Mouse (Mus musculus): ENCODE measurements at regions not wholly inside any gene's neighbourhood (a gene's known extent, or its start where the extent isn't known, plus 50 kb on each side); places are given as distances from the start of the nearest gene placed in this dataset.
A peak's percentile ranks its signal among the peaks of the same experiment; 100 is the strongest.
"Not testable (repeated sequence)": the region's sequence is repeated elsewhere in the genome, so short reads cannot be mapped to it uniquely, and the experiment has no call there.

DNA sequence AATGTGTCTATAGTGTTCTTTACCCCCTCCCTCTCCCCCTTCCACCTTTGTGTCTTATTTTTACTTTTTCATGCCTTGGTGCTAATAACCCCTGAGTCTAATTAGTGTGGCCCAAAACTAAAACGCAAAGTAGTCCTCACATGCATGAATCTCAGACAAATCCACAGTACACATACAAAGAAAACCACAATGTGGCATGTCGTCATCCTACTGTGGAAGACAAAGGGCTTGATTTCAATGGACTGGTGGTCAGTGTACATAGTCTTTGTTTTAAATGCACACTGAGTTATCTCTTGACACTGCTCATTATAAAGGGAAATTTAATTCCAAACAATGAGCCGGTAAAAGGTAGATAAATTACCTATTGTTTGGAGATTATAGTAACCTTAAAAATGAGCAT lies 188.1 kb downstream of the Basp1 start:
- H3K9me3 ChIP-seq (replicated peaks; ENCODE audit: control insufficient read depth, insufficient read depth, low read length, poor library complexity, severe bottlenecking), result no peaks in the 10 kb centered on the region
- TF ChIP-seq EP300 (IDR thresholded peaks at IDR 0.05; ENCODE audit: insufficient read depth, low read depth, low read length), result no peak
- TF ChIP-seq POLR2A (IDR thresholded peaks at IDR 0.05; ENCODE audit: insufficient read depth, low read length), result no peak
- TF ChIP-seq CTCF (IDR thresholded peaks at IDR 0.05; ENCODE audit: low read depth, low read length), result no peak
- no peak overlapping the region for H3K9ac ChIP-seq (ENCODE audit: low read depth, poor library complexity, severe bottlenecking)
- no peak overlapping the region for H3K4me3 ChIP-seq (ENCODE audit: low read depth, low read length)
- H3K4me1 ChIP-seq (ENCODE audit: control insufficient read depth, insufficient read depth, low read length), result no peaks in the 10 kb centered on the region
- no peaks in the 10 kb centered on the region for H3K27me3 ChIP-seq (ENCODE audit: control insufficient read depth, insufficient read depth, low read length, poor library complexity, severe bottlenecking)
- H3K36me3 ChIP-seq (ENCODE audit: control insufficient read depth, insufficient read depth, low read length, poor library complexity, severe bottlenecking), result no peaks in the 10 kb centered on the region
- H3K27ac ChIP-seq (ENCODE audit: insufficient read depth, low read length), result no peak overlapping the region

DNA sequence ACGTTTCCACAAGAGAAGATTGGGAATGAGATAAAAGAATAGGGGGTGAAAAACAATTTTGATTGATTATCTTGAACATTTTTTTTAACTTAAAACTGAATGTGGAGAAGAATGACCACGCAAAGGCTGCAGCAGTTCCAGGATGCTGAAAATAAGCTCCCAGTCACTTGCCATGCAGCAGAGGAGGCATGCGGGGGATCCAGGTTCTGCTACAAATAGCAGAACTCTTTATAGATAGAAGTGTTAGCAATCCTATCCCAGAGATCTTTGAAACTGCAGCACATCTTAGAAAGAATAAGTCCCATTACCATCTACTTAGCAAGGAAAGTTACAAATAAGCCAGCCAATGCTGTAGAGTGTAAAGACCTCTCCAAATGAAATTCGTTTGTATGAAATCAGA lies 191.8 kb downstream of the Basp1 start:
- Histone ChIP-seq H3K36me3 (ENCODE audit: control insufficient read depth, insufficient read depth, low read length, poor library complexity, severe bottlenecking) (no peaks in the 10 kb centered on the region), H3K9ac (ENCODE audit: low read depth, poor library complexity, severe bottlenecking) (no peak overlapping the region), H3K4me3 (ENCODE audit: low read depth, low read length) (no peak overlapping the region), H3K27ac (ENCODE audit: insufficient read depth, low read length) (no peak overlapping the region), H3K9me3 (replicated peaks; ENCODE audit: control insufficient read depth, insufficient read depth, low read length, poor library complexity, severe bottlenecking) (no peaks in the 10 kb centered on the region), H3K27me3 (ENCODE audit: control insufficient read depth, insufficient read depth, low read length, poor library complexity, severe bottlenecking) (no peaks in the 10 kb centered on the region), H3K4me1 (ENCODE audit: control insufficient read depth, insufficient read depth, low read length) (no peaks in the 10 kb centered on the region)
- TF ChIP-seq POLR2A (IDR thresholded peaks at IDR 0.05; ENCODE audit: insufficient read depth, low read length), result no peak
- no peak for TF ChIP-seq CTCF (IDR thresholded peaks at IDR 0.05; ENCODE audit: low read depth, low read length)
- TF ChIP-seq EP300 (IDR thresholded peaks at IDR 0.05; ENCODE audit: insufficient read depth, low read depth, low read length), result no peak

DNA sequence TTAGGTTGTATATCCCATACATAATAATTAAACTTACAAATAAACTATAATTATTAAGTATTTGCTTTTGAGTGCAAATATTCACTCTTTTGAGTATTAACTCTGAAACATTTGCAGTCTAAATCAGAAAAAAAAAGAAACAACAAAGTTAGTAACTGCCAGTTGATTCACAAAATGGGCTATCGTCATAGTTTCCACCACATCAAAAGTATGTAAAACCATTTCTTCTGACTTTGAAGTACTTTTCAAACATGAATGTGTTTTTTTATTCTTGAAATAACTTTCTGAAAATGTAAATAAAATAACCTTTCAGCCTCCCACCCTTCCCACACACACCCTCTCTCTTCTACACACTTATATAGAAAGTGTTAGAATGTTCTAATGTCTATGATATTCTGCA lies 197.2 kb downstream of the Basp1 start:
- Histone ChIP-seq H3K27me3 (ENCODE audit: control insufficient read depth, insufficient read depth, low read length, poor library complexity, severe bottlenecking) (no peaks in the 10 kb centered on the region), H3K27ac (ENCODE audit: insufficient read depth, low read length) (no peak overlapping the region), H3K4me3 (ENCODE audit: low read depth, low read length) (no peak overlapping the region), H3K4me1 (ENCODE audit: control insufficient read depth, insufficient read depth, low read length) (no peaks in the 10 kb centered on the region), H3K9ac (ENCODE audit: low read depth, poor library complexity, severe bottlenecking) (no peak overlapping the region), H3K36me3 (ENCODE audit: control insufficient read depth, insufficient read depth, low read length, poor library complexity, severe bottlenecking) (no peaks in the 10 kb centered on the region), H3K9me3 (replicated peaks; ENCODE audit: control insufficient read depth, insufficient read depth, low read length, poor library complexity, severe bottlenecking) (no peaks in the 10 kb centered on the region)
- TF ChIP-seq CTCF (IDR thresholded peaks at IDR 0.05; ENCODE audit: low read depth, low read length), result no peak
- no peak for TF ChIP-seq POLR2A (IDR thresholded peaks at IDR 0.05; ENCODE audit: insufficient read depth, low read length)
- TF ChIP-seq EP300 (IDR thresholded peaks at IDR 0.05; ENCODE audit: insufficient read depth, low read depth, low read length), result no peak

DNA sequence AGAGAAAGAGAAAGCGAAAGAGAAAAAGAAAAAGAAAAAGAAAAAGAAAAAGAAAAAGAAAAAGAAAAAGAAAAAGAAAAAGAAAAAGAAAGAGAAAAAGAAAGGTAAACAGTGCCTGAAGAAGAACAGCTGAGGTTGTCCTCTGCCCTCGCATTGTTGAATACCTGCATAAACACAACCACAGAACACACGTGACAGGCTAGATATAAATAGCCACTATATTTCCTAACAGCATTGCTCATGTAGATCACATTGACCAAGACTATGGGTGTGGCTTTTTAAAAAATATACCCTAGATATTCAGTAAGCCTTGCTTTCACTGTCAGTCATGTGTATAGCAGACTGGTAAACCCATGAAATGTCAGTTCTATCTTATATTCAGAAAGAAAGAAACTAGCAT lies 211.5 kb downstream of the Basp1 start:
- Histone ChIP-seq H3K4me3 (ENCODE audit: low read depth, low read length) (no peak overlapping the region), H3K9me3 (replicated peaks; ENCODE audit: control insufficient read depth, insufficient read depth, low read length, poor library complexity, severe bottlenecking) (no peaks in the 10 kb centered on the region), H3K4me1 (ENCODE audit: control insufficient read depth, insufficient read depth, low read length) (no peaks in the 10 kb centered on the region), H3K9ac (ENCODE audit: low read depth, poor library complexity, severe bottlenecking) (no peak overlapping the region), H3K27me3 (ENCODE audit: control insufficient read depth, insufficient read depth, low read length, poor library complexity, severe bottlenecking) (no peaks in the 10 kb centered on the region), H3K27ac (ENCODE audit: insufficient read depth, low read length) (no peak overlapping the region), H3K36me3 (ENCODE audit: control insufficient read depth, insufficient read depth, low read length, poor library complexity, severe bottlenecking) (no peaks in the 10 kb centered on the region)
- TF ChIP-seq POLR2A (IDR thresholded peaks at IDR 0.05; ENCODE audit: insufficient read depth, low read length) (no peak), CTCF (IDR thresholded peaks at IDR 0.05; ENCODE audit: low read depth, low read length) (no peak), EP300 (IDR thresholded peaks at IDR 0.05; ENCODE audit: insufficient read depth, low read depth, low read length) (no peak)

DNA sequence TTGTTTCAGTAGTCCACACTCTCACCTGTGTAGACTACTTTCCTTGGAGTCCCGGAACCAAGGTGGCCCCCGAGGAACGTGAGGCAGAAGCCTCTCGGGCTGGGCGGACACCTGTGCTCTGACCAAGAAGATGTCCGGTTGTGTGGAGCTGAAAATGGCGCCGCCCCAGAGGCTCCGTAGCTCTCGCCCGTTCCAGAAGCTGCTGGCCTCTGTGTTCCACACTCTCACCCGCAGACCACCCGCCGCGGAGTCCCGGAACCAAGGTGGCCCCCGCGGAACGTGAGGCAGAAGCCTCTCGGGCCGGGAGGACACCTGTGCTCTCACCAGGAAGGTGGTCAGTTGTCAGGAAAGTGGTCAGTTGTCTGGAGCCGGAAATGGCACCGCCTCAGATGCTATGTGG lies 213.3 kb downstream of the Basp1 start:
- H3K4me1 ChIP-seq (ENCODE audit: control insufficient read depth, insufficient read depth, low read length); H3K27me3 ChIP-seq (ENCODE audit: control insufficient read depth, insufficient read depth, low read length, poor library complexity, severe bottlenecking); H3K9ac ChIP-seq (ENCODE audit: low read depth, poor library complexity, severe bottlenecking); H3K36me3 ChIP-seq (ENCODE audit: control insufficient read depth, insufficient read depth, low read length, poor library complexity, severe bottlenecking); H3K27ac ChIP-seq (ENCODE audit: insufficient read depth, low read length); H3K9me3 ChIP-seq (replicated peaks; ENCODE audit: control insufficient read depth, insufficient read depth, low read length, poor library complexity, severe bottlenecking): not testable (repeated sequence)
- peak overlapping the region; percentile 15 for H3K4me3 ChIP-seq (ENCODE audit: low read depth, low read length)

DNA sequence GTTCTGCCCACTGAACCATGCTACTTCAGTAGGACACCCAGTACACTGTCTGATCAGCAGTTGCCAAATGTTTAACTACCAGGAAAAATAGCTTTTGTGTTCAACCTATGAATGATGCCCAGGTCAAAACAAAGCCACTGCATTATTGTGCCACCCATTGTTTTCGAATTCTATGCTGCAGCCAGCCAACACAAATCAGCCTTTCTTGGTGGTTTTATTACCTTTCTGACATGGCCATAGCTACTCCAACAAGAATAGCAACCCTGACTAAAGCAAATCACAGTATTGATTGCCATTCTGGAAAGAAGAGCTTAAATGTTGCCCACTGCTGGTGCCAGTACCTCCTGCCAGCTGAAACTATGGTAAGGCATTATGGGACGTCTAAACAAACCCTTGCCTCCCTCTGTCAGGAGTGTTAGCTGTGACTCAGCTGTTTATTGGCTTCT lies 225.7 kb downstream of the Basp1 start:
- TF ChIP-seq EP300 (IDR thresholded peaks at IDR 0.05; ENCODE audit: insufficient read depth, low read depth, low read length) (no peak), POLR2A (IDR thresholded peaks at IDR 0.05; ENCODE audit: insufficient read depth, low read length) (no peak), CTCF (IDR thresholded peaks at IDR 0.05; ENCODE audit: low read depth, low read length) (no peak)
- H3K4me3 ChIP-seq (ENCODE audit: low read depth, low read length), result no peak overlapping the region
- no peaks in the 10 kb centered on the region for H3K9me3 ChIP-seq (replicated peaks; ENCODE audit: control insufficient read depth, insufficient read depth, low read length, poor library complexity, severe bottlenecking)
- no peaks in the 10 kb centered on the region for H3K4me1 ChIP-seq (ENCODE audit: control insufficient read depth, insufficient read depth, low read length)
- H3K9ac ChIP-seq (ENCODE audit: low read depth, poor library complexity, severe bottlenecking), result no peak overlapping the region
- no peak overlapping the region for H3K27ac ChIP-seq (ENCODE audit: insufficient read depth, low read length)
- H3K27me3 ChIP-seq (ENCODE audit: control insufficient read depth, insufficient read depth, low read length, poor library complexity, severe bottlenecking), result no peaks in the 10 kb centered on the region
- no peaks in the 10 kb centered on the region for H3K36me3 ChIP-seq (ENCODE audit: control insufficient read depth, insufficient read depth, low read length, poor library complexity, severe bottlenecking)

Data from ES-Bruce4 (cell line).